Mouse (Mus musculus): Measurements from ENCODE around the gene Ino80. TPM values are rescaled to one million over a fixed set of nuclear protein-coding genes. Genes with fewer than 3 reads are reported as not detected.

The Ino80 gene
- polyA plus RNA-seq, 1 experiment from 2014 or later = 4.0 TPM

- H3K36me3 ChIP-seq = no peaks in the 10 kb centered on the region
- H3K9me3 ChIP-seq = no peaks in the 10 kb centered on the region
- no peak overlapping the region for H3K4me2 ChIP-seq (replicated peaks)
- H3K27me3 ChIP-seq (replicated peaks) = no peaks in the 10 kb centered on the region
- no peak overlapping the region for H3K9ac ChIP-seq
- H3K4me1 ChIP-seq (replicated peaks) = no peaks in the 10 kb centered on the region
- WGBS = 96% methylated on average over 2 of the region's 2 CpGs
- no peak overlapping the region for H3K27ac ChIP-seq
- ATAC-seq = no peak
- H3K4me3 ChIP-seq (replicated peaks) = no peak overlapping the region
Observed at GRCm38 (mm10) chr2:119496082-119496481, 18.6 kb upstream of the Ino80 start.

- Histone ChIP-seq H3K27ac (no peak overlapping the region), H3K4me1 (replicated peaks) (no peaks in the 10 kb centered on the region), H3K27me3 (replicated peaks) (no peaks in the 10 kb centered on the region), H3K4me2 (replicated peaks) (no peak overlapping the region), H3K36me3 (no peaks in the 10 kb centered on the region), H3K9ac (no peak overlapping the region), H3K9me3 (no peaks in the 10 kb centered on the region), H3K4me3 (replicated peaks) (no peak overlapping the region)
- 43% methylated on average over 5 of the region's 5 CpGs for WGBS
- no peak for ATAC-seq
Observed at GRCm38 (mm10) chr2:119491953-119492352, 14.5 kb upstream of the Ino80 start.

- no peak overlapping the region for H3K4me3 ChIP-seq (replicated peaks)
- H3K27ac ChIP-seq = no peak overlapping the region
- ATAC-seq = no peak
- no peak overlapping the region for H3K4me2 ChIP-seq (replicated peaks)
- no peaks in the 10 kb centered on the region for H3K9me3 ChIP-seq
- 23% methylated on average over 4 of the region's 4 CpGs for WGBS
- H3K9ac ChIP-seq = no peak overlapping the region
- no peaks in the 10 kb centered on the region for H3K27me3 ChIP-seq (replicated peaks)
- H3K4me1 ChIP-seq (replicated peaks) = no peaks in the 10 kb centered on the region
- H3K36me3 ChIP-seq = no peaks in the 10 kb centered on the region
Observed at GRCm38 (mm10) chr2:119486488-119486887, 9.0 kb upstream of the Ino80 start.

- Histone ChIP-seq H3K9ac (no peak overlapping the region), H3K4me1 (replicated peaks) (no peaks in the 10 kb centered on the region), H3K4me2 (replicated peaks) (no peak overlapping the region), H3K9me3 (no peaks in the 10 kb centered on the region), H3K27me3 (replicated peaks) (no peaks in the 10 kb centered on the region), H3K4me3 (replicated peaks) (no peak overlapping the region), H3K27ac (0 out of 2 replicates have a peak overlapping the region, but pooled peaks have one; percentile 40), H3K36me3 (no peaks in the 10 kb centered on the region)
- ATAC-seq = peak; percentile 21; the same call in 1 of the 2 replicates
- WGBS = 59% methylated on average over 1 of the region's 1 CpGs
Observed at GRCm38 (mm10) chr2:119482307-119482706, 4.8 kb upstream of the Ino80 start.

GRCm38 (mm10) chr2:119478397-119478749 lies 886 bp upstream of the Ino80 start:
- peak overlapping the region; percentile 69 for H3K4me3 ChIP-seq (replicated peaks)
- ATAC-seq = no peak
- H3K9ac ChIP-seq = peak overlapping the region; percentile 100
- H3K36me3 ChIP-seq = no peaks in the 10 kb centered on the region
- H3K4me2 ChIP-seq (replicated peaks) = peak overlapping the region; percentile 55
- peaks cover 5% of the 10 kb centered on the region; the same call in 1 of the 2 replicates for H3K4me1 ChIP-seq (replicated peaks)
- no peaks in the 10 kb centered on the region for H3K27me3 ChIP-seq (replicated peaks)
- WGBS = 11% methylated on average over 9 of the region's 9 CpGs
- peak overlapping the region; percentile 99 for H3K27ac ChIP-seq
- no peaks in the 10 kb centered on the region for H3K9me3 ChIP-seq

GRCm38 (mm10) chr2:119476621-119477391 lies 681 bp downstream of the Ino80 start:
- H3K9ac ChIP-seq = peak overlapping the region; percentile 100
- no peaks in the 10 kb centered on the region for H3K27me3 ChIP-seq (replicated peaks)
- ATAC-seq = peak; percentile 71
- H3K4me1 ChIP-seq (replicated peaks) = peaks cover 5% of the 10 kb centered on the region; the same call in 1 of the 2 replicates
- H3K27ac ChIP-seq = peak overlapping the region; percentile 99
- peak overlapping the region; percentile 60 for H3K4me2 ChIP-seq (replicated peaks)
- peak overlapping the region; percentile 69 for H3K4me3 ChIP-seq (replicated peaks)
- H3K9me3 ChIP-seq = no peaks in the 10 kb centered on the region
- under 1% methylated on average over 44 of the region's 44 CpGs for WGBS
- no peaks in the 10 kb centered on the region for H3K36me3 ChIP-seq

- Histone ChIP-seq H3K4me2 (replicated peaks) (peak overlapping the region; percentile 60), H3K27ac (peak overlapping the region; percentile 99), H3K9ac (peak overlapping the region; percentile 100; the same call in 1 of the 2 replicates), H3K36me3 (no peaks in the 10 kb centered on the region), H3K27me3 (replicated peaks) (no peaks in the 10 kb centered on the region), H3K9me3 (no peaks in the 10 kb centered on the region), H3K4me1 (replicated peaks) (peaks cover 5% of the 10 kb centered on the region; the same call in 1 of the 2 replicates), H3K4me3 (replicated peaks) (peak overlapping the region; percentile 69)
- WGBS = 11% methylated on average over 7 of the region's 7 CpGs
- ATAC-seq = no peak
Observed at GRCm38 (mm10) chr2:119476166-119476565, 1.3 kb downstream of the Ino80 start.

- H3K4me1 ChIP-seq (replicated peaks) = no peaks in the 10 kb centered on the region
- no peak overlapping the region for H3K4me2 ChIP-seq (replicated peaks)
- H3K27me3 ChIP-seq (replicated peaks) = no peaks in the 10 kb centered on the region
- no peak for ATAC-seq
- no peaks in the 10 kb centered on the region for H3K9me3 ChIP-seq
- WGBS = 65% methylated on average over 4 of the region's 4 CpGs
- no peak overlapping the region for H3K9ac ChIP-seq
- H3K4me3 ChIP-seq (replicated peaks) = no peak overlapping the region
- peaks cover 2% of the 10 kb centered on the region; the same call in 1 of the 2 replicates for H3K36me3 ChIP-seq
- H3K27ac ChIP-seq = no peak overlapping the region
Observed at GRCm38 (mm10) chr2:119463945-119464344, 13.5 kb downstream of the Ino80 start.

- Histone ChIP-seq H3K9me3 (no peaks in the 10 kb centered on the region), H3K27me3 (replicated peaks) (no peaks in the 10 kb centered on the region), H3K4me2 (replicated peaks) (no peak overlapping the region), H3K9ac (no peak overlapping the region), H3K4me3 (replicated peaks) (no peak overlapping the region), H3K4me1 (replicated peaks) (no peaks in the 10 kb centered on the region), H3K36me3 (peaks cover 2% of the 10 kb centered on the region; the same call in 1 of the 2 replicates), H3K27ac (no peak overlapping the region)
- ATAC-seq = no peak
- WGBS = 92% methylated on average over 5 of the region's 5 CpGs
Observed at GRCm38 (mm10) chr2:119463114-119463775, 14.2 kb downstream of the Ino80 start.

- no peak overlapping the region for H3K4me3 ChIP-seq (replicated peaks)
- H3K27ac ChIP-seq = no peak overlapping the region
- H3K9me3 ChIP-seq = no peaks in the 10 kb centered on the region
- 97% methylated on average over 3 of the region's 3 CpGs for WGBS
- no peak for ATAC-seq
- no peak overlapping the region for H3K9ac ChIP-seq
- no peaks in the 10 kb centered on the region for H3K4me1 ChIP-seq (replicated peaks)
- peaks cover 2% of the 10 kb centered on the region; the same call in 1 of the 2 replicates for H3K36me3 ChIP-seq
- no peaks in the 10 kb centered on the region for H3K27me3 ChIP-seq (replicated peaks)
- H3K4me2 ChIP-seq (replicated peaks) = no peak overlapping the region
Observed at GRCm38 (mm10) chr2:119461028-119461427, 16.5 kb downstream of the Ino80 start.

GRCm38 (mm10) chr2:119454558-119454957 lies 22.9 kb downstream of the Ino80 start:
- H3K4me3 ChIP-seq (replicated peaks) = no peak overlapping the region
- no peaks in the 10 kb centered on the region for H3K4me1 ChIP-seq (replicated peaks)
- WGBS = 87% methylated on average over 3 of the region's 3 CpGs

GRCm38 (mm10) chr2:119436988-119437387 lies 40.5 kb downstream of the Ino80 start:
- WGBS = 95% methylated on average over 1 of the region's 1 CpGs
- no peaks in the 10 kb centered on the region for H3K27me3 ChIP-seq (replicated peaks)
- no peak overlapping the region for H3K27ac ChIP-seq
- peaks cover 6% of the 10 kb centered on the region; the same call in 1 of the 2 replicates for H3K36me3 ChIP-seq
- no peak overlapping the region for H3K9ac ChIP-seq
- peak; percentile 36; the same call in 1 of the 2 replicates for ATAC-seq
- H3K4me1 ChIP-seq (replicated peaks) = no peaks in the 10 kb centered on the region
- H3K4me3 ChIP-seq (replicated peaks) = no peak overlapping the region
- no peak overlapping the region for H3K4me2 ChIP-seq (replicated peaks)
- H3K9me3 ChIP-seq = no peaks in the 10 kb centered on the region

More at GRCm38 (mm10) chr2:119454558-119454957, 22.9 kb downstream of the Ino80 start:
- no peak for ATAC-seq
- Histone ChIP-seq H3K27me3 (replicated peaks) (no peaks in the 10 kb centered on the region), H3K36me3 (peaks cover 11% of the 10 kb centered on the region), H3K9me3 (no peaks in the 10 kb centered on the region), H3K27ac (no peak overlapping the region), H3K4me2 (replicated peaks) (no peak overlapping the region), H3K9ac (no peak overlapping the region)

Measured in intestine, embryonic 15.5 days (tissue).